Mouse (Mus musculus) ES-E14 (cell line): Measurements from ENCODE around the gene Gnai2. TPM values are rescaled to one million over a fixed set of nuclear protein-coding genes. Genes with fewer than 3 reads are reported as not detected.

Experiments
- DNase-seq: peaks from one replicate; pipeline ENCODE4 v3.0.0-alpha.2; 2013; ENCODE audit warnings: low read depth, low spot score
- H3K27ac ChIP-seq: 2 replicates; pipeline ENCODE4 v1.5.1; 2012; ENCODE audit warnings: low read depth, mild to moderate bottlenecking, low read length, moderate library complexity, mixed read lengths; ENCODE audit not compliant: poor library complexity, insufficient read depth, severe bottlenecking
- H3K36me3 ChIP-seq: 2 replicates; pipeline ENCODE4 v1.6.1; 2012; ENCODE audit warnings: mild to moderate bottlenecking, low read length, moderate library complexity, mixed read lengths; ENCODE audit not compliant: control insufficient read depth, poor library complexity, insufficient read depth, severe bottlenecking
- H3K4me1 ChIP-seq, 2 experiments: fragments of 150-350 bp in 1 of 2; sonication (generic) in 1 of 2; 2 replicates each; pipeline ENCODE4 v1.6.1; 2012; ENCODE audit warnings: low read length in 2 of 2, mild to moderate bottlenecking in 1 of 2, mixed read lengths in 1 of 2; ENCODE audit not compliant: control insufficient read depth in 2 of 2, insufficient read depth in 2 of 2, poor library complexity in 1 of 2
- H3K4me3 ChIP-seq, 2 experiments: fragments of 150-350 bp in 1 of 2; sonication (generic) in 1 of 2; 2 replicates each; pipeline ENCODE4 v1.5.1; 2012; ENCODE audit warnings: low read length in 2 of 2, low read depth in 1 of 2, mild to moderate bottlenecking in 1 of 2, mixed read lengths in 1 of 2; ENCODE audit not compliant: insufficient read depth in 1 of 2, poor library complexity in 1 of 2, severe bottlenecking in 1 of 2
- H3K9ac ChIP-seq: 2 replicates; pipeline ENCODE4 v1.6.1; 2012; ENCODE audit warnings: low read depth, mild to moderate bottlenecking, low read length, mixed read lengths; ENCODE audit not compliant: poor library complexity, insufficient read depth, severe bottlenecking
- H3K9me3 ChIP-seq: fragments of 150-350 bp; sonication (generic); 2 replicates; pipeline ENCODE4 v1.6.1; 2012; ENCODE audit warnings: low read depth, mild to moderate bottlenecking, low read length; ENCODE audit not compliant: control insufficient read depth, insufficient read depth
- CHD2 ChIP-seq: IDR thresholded peaks from 2 replicates; pipeline ENCODE4 v1.6.1; 2014; ENCODE audit warnings: mild to moderate bottlenecking, low read depth, low read length, inconsistent platforms
- HCFC1 ChIP-seq: IDR thresholded peaks from 2 replicates; pipeline ENCODE4 v1.6.1; 2012; ENCODE audit warnings: low read length, inconsistent platforms, borderline replicate concordance; ENCODE audit not compliant: insufficient read depth
- MAFK ChIP-seq: IDR thresholded peaks from 2 replicates; pipeline ENCODE4 v1.6.1; 2014; ENCODE audit warnings: mild to moderate bottlenecking, low read depth, low read length, inconsistent platforms; ENCODE audit not compliant: insufficient read depth
- ZC3H11A ChIP-seq: IDR thresholded peaks from 2 replicates; pipeline ENCODE4 v1.6.1; 2012; ENCODE audit warnings: low read depth, mild to moderate bottlenecking, inconsistent platforms, low read length, borderline replicate concordance
- ZNF384 ChIP-seq: IDR thresholded peaks from 2 replicates; pipeline ENCODE4 v1.6.1; 2012; ENCODE audit warnings: low read depth, low read length, inconsistent platforms
- in situ Hi-C, 2 experiments: fragments of 600-800 bp; cut with MboI; formaldehyde crosslinking; loops; one replicate each; pipeline ENCODE4 v1.15.1; 2025; ENCODE audit warnings: low sequenced_read_pairs in 2 of 2, inconsistent platforms in 1 of 2; ENCODE audit not compliant: unreplicated experiment in 2 of 2
- total RNA-seq: library from RNA; depleted of rRNA; stranded (reverse); fragments of 300-350 nt; gene quantifications from 2 replicates; pipeline ENCODE4 v1.2.3, GENCODE M21; 2012

Gnai2 gene
- total RNA-seq, 1 experiment = 178 TPM

GRCm38 (mm10) chr9:107641666-107642065 is 6.5 kb upstream of the Gnai2 start:
- Histone ChIP-seq H3K27ac (no peak overlapping the region), H3K4me3 (no peak overlapping the region), H3K9ac (no peak overlapping the region), H3K36me3 (no peaks in the 10 kb centered on the region), H3K9me3 (no peaks in the 10 kb centered on the region), H3K4me1 (peaks cover 9 to 11% of the 10 kb centered on the region in 2 experiments; a peak in 3 of 4 replicates)
- TF ChIP-seq HCFC1 = no peak
- TF ChIP-seq ZC3H11A = no peak
- in situ Hi-C loops = no loop called here
- no peak for DNase-seq

- no peaks in the 10 kb centered on the region for H3K36me3 ChIP-seq
- H3K4me3 ChIP-seq = no peak overlapping the region
- no peak for DNase-seq
- no peaks in the 10 kb centered on the region for H3K9me3 ChIP-seq
- H3K4me1 ChIP-seq = peaks cover 9 to 12% of the 10 kb centered on the region in 2 experiments; a peak in 3 of 4 replicates
- TF ChIP-seq HCFC1 (no peak), CHD2 (no peak), MAFK (no peak), ZNF384 (no peak), ZC3H11A (no peak)
- in situ Hi-C loops = no loop called here
- H3K9ac ChIP-seq = no peak overlapping the region; the same call in 1 of the 2 replicates
- no peak overlapping the region for H3K27ac ChIP-seq
Observed at GRCm38 (mm10) chr9:107640257-107640772, 5.1 kb upstream of the Gnai2 start.

- Histone ChIP-seq H3K9me3 (no peaks in the 10 kb centered on the region), H3K4me1 (peaks cover 10 to 16% of the 10 kb centered on the region in 2 experiments), H3K36me3 (peaks cover 1% of the 10 kb centered on the region; the same call in 1 of the 2 replicates), H3K4me3 (no peak overlapping the region), H3K27ac (no peak overlapping the region), H3K9ac (no peak overlapping the region)
- in situ Hi-C loops = no loop called here
- TF ChIP-seq CHD2 (no peak), MAFK (no peak), ZC3H11A (no peak), ZNF384 (no peak)
- DNase-seq = no peak
Observed at GRCm38 (mm10) chr9:107637070-107637469, 1.9 kb upstream of the Gnai2 start.

GRCm38 (mm10) chr9:107634406-107635278 is 525 bp downstream of the Gnai2 start:
- no peak for DNase-seq
- TF ChIP-seq MAFK (no peak), HCFC1 (no peak), ZNF384 (no peak), ZC3H11A (no peak), CHD2 (no peak)
- H3K9ac ChIP-seq = peak overlapping the region; percentile 91
- H3K4me1 ChIP-seq = peaks cover 4 to 23% of the 10 kb centered on the region in 2 experiments; a peak in 3 of 4 replicates
- H3K9me3 ChIP-seq = no peaks in the 10 kb centered on the region
- in situ Hi-C loops = no loop called here
- peaks cover 1% of the 10 kb centered on the region; the same call in 1 of the 2 replicates for H3K36me3 ChIP-seq
- peak overlapping the region; percentile 92 to 97 for H3K4me3 ChIP-seq
- no peak overlapping the region for H3K27ac ChIP-seq
